Mouse (Mus musculus): Measurements from ENCODE around the gene Rnf114.

Gene Rnf114

GRCm38 (mm10) chr2:167540477-167541110 lies 48.1 kb downstream of the Rnf114 start:
- no peak for DNase-seq (ENCODE audit: low read depth, low spot score)

GRCm38 (mm10) chr2:167541324-167541723 lies 48.9 kb downstream of the Rnf114 start:
- DNase-seq (ENCODE audit: low read depth, low spot score) = no peak

- no peak for DNase-seq (ENCODE audit: low read depth, low spot score)
These were observed 49.3 kb downstream of the Rnf114 start for GRCm38 (mm10) chr2:167541761-167542160.

GRCm38 (mm10) chr2:167542361-167542760 lies 49.9 kb downstream of the Rnf114 start:
- no peak for DNase-seq (ENCODE audit: low read depth, low spot score)

GRCm38 (mm10) chr2:167543121-167544003 lies 50.9 kb downstream of the Rnf114 start:
- no peak for DNase-seq (ENCODE audit: low read depth, low spot score)

GRCm38 (mm10) chr2:167544004-167544356 lies 51.5 kb downstream of the Rnf114 start:
- DNase-seq (ENCODE audit: low read depth, low spot score) = no peak

- no peak for DNase-seq (ENCODE audit: low read depth, low spot score)
These were observed 52.0 kb downstream of the Rnf114 start for GRCm38 (mm10) chr2:167544456-167544855.

GRCm38 (mm10) chr2:167546447-167547195 lies 54.2 kb downstream of the Rnf114 start:
- no peak for DNase-seq (ENCODE audit: low read depth, low spot score)

GRCm38 (mm10) chr2:167547444-167547843 lies 55.0 kb downstream of the Rnf114 start:
- no peak for DNase-seq (ENCODE audit: low read depth, low spot score)

GRCm38 (mm10) chr2:167548961-167549360 lies 56.5 kb downstream of the Rnf114 start:
- DNase-seq (ENCODE audit: low read depth, low spot score) = no peak

- DNase-seq (ENCODE audit: low read depth, low spot score) = no peak
These were observed 58.0 kb downstream of the Rnf114 start for GRCm38 (mm10) chr2:167550341-167550854.

GRCm38 (mm10) chr2:167551342-167551920 lies 59.0 kb downstream of the Rnf114 start:
- DNase-seq (ENCODE audit: low read depth, low spot score) = no peak

- DNase-seq (ENCODE audit: low read depth, low spot score) = no peak
These were observed 59.8 kb downstream of the Rnf114 start for GRCm38 (mm10) chr2:167552292-167552691.

- DNase-seq (ENCODE audit: low read depth, low spot score) = no peak
These were observed 60.5 kb downstream of the Rnf114 start for GRCm38 (mm10) chr2:167552927-167553402.

- DNase-seq (ENCODE audit: low read depth, low spot score) = no peak
These were observed 63.3 kb downstream of the Rnf114 start for GRCm38 (mm10) chr2:167555766-167556165.

- no peak for DNase-seq (ENCODE audit: low read depth, low spot score)
These were observed 67.0 kb downstream of the Rnf114 start for GRCm38 (mm10) chr2:167559413-167559812.

GRCm38 (mm10) chr2:167562101-167562500 lies 69.7 kb downstream of the Rnf114 start:
- no peak for DNase-seq (ENCODE audit: low read depth, low spot score)

- no peak for DNase-seq (ENCODE audit: low read depth, low spot score)
These were observed 70.6 kb downstream of the Rnf114 start for GRCm38 (mm10) chr2:167563035-167563434.

- no peak for DNase-seq (ENCODE audit: low read depth, low spot score)
These were observed 71.3 kb downstream of the Rnf114 start for GRCm38 (mm10) chr2:167563703-167564102.

- DNase-seq (ENCODE audit: low read depth, low spot score) = no peak
These were observed 72.3 kb downstream of the Rnf114 start for GRCm38 (mm10) chr2:167564551-167565311.

- no peak for DNase-seq (ENCODE audit: low read depth, low spot score)
These were observed 72.8 kb downstream of the Rnf114 start for GRCm38 (mm10) chr2:167565312-167565656.

Data from brain, embryonic 18.5 days (tissue).